Mouse (Mus musculus) neural tube, embryonic 14.5 days (tissue): ENCODE measurements at regions not wholly inside any gene's neighbourhood (a gene's known extent, or its start where the extent isn't known, plus 50 kb on each side); places are given as distances from the start of the nearest gene placed in this dataset.

Experiments used
- ATAC-seq: fragments of 200-750 bp; cut with Nextera tagmentation; 2 replicates; pipeline ENCODE4 v1.8.0; 2017; ENCODE audit warnings: low read depth, mild to moderate bottlenecking, moderate TSS enrichment, moderate library complexity
- H3K27ac ChIP-seq: fragments of 300-500 bp; sonication (generic); 2 replicates; pipeline ENCODE4 v1.5.1; 2014; ENCODE audit warnings: low read depth, mild to moderate bottlenecking, control low read depth, low read length, moderate library complexity, mixed read lengths
- H3K27me3 ChIP-seq: fragments of 300-500 bp; sonication (generic); 2 replicates; pipeline ENCODE4 v1.6.1; 2014; ENCODE audit warnings: low read length; ENCODE audit not compliant: control insufficient read depth, insufficient read depth
- H3K36me3 ChIP-seq: fragments of 300-500 bp; sonication (generic); 2 replicates; pipeline ENCODE4 v1.6.1; 2014; ENCODE audit warnings: low read length, mixed read lengths; ENCODE audit not compliant: control insufficient read depth, insufficient read depth
- H3K4me1 ChIP-seq: fragments of 300-500 bp; sonication (generic); 2 replicates; pipeline ENCODE4 v1.6.1; 2014; ENCODE audit warnings: low read length; ENCODE audit not compliant: control insufficient read depth, insufficient read depth
- H3K4me2 ChIP-seq: fragments of 300-500 bp; sonication (generic); 2 replicates; pipeline ENCODE4 v1.6.1; 2014; ENCODE audit warnings: mild to moderate bottlenecking, low read depth, low read length, control low read depth
- H3K4me3 ChIP-seq: fragments of 300-500 bp; sonication (generic); 2 replicates; pipeline ENCODE4 v1.5.1; 2014; ENCODE audit warnings: low read depth, low read length, control low read depth, mixed read lengths
- H3K9ac ChIP-seq: fragments of 300-500 bp; sonication (generic); replicated peaks from 2 replicates; pipeline ENCODE4 v1.6.1; 2014; ENCODE audit warnings: low read depth, mild to moderate bottlenecking, control low read depth, low read length, mixed read lengths
- H3K9me3 ChIP-seq: fragments of 300-500 bp; sonication (generic); 2 replicates; pipeline ENCODE4 v1.6.1; 2016; ENCODE audit warnings: low read length; ENCODE audit not compliant: control insufficient read depth
- WGBS: fragments of 180-500 bp; shearing (Covaris S2); extraction: QIAGEN DNeasy Blood & Tissue Kit; methylation state at CpG from one replicate; pipeline ENCODE4 v1.1.7; 2014; 5-methylcytosine and 5-hydroxymethylcytosine counted together

DNA sequence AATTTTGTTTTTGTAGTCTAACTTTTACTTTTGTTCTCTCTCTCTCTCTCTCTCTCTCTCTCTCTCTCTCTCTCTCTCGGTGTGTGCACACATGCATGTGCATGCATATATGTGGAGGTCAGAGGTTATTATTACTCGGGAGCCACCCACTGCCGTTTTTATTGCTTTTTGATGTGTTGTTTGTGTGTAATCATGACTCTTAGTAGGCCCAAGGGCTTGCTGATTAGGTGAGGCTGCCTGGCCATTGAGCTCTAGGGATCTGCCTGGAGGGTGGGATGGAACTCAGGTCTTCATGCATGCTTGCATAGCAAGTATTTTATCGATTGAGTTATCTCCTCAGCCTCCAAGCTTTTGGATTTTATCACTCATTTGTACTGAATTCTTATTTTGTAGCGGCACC lies 50.4 kb upstream of the Adamts9 start:
- H3K27me3 ChIP-seq = no peaks in the 10 kb centered on the region
- no peak for ATAC-seq
- no peak overlapping the region for H3K27ac ChIP-seq
- H3K4me3 ChIP-seq = no peak overlapping the region
- WGBS = 91% methylated on average over 5 of the region's 5 CpGs
- H3K9me3 ChIP-seq = 0 out of 2 replicates have a peak, but pooled peaks cover 3% of the 10 kb centered on the region
- no peaks in the 10 kb centered on the region for H3K36me3 ChIP-seq
- no peaks in the 10 kb centered on the region for H3K4me1 ChIP-seq
- no peak overlapping the region for H3K9ac ChIP-seq
- H3K4me2 ChIP-seq = no peak overlapping the region
